Mouse (Mus musculus) lung, embryonic 16.5 days (tissue): ENCODE data around the gene Traf1. TPM values are rescaled to one million over a fixed set of nuclear protein-coding genes. Genes with fewer than 3 reads are reported as not detected.

Source experiments
- ATAC-seq: fragments of 200-750 bp; cut with Nextera tagmentation; 2 replicates; pipeline ENCODE4 v1.8.0; 2017; ENCODE audit warnings: low read depth, mild to moderate bottlenecking, moderate library complexity
- H3K27ac ChIP-seq: fragments of 300-500 bp; sonication (generic); 2 replicates; pipeline ENCODE4 v1.5.1; 2014; ENCODE audit warnings: mild to moderate bottlenecking, control low read depth, low read length
- H3K27me3 ChIP-seq: fragments of 300-500 bp; sonication (generic); 2 replicates; pipeline ENCODE4 v1.6.1; 2014; ENCODE audit warnings: low read depth, low read length, mixed read lengths; ENCODE audit not compliant: control insufficient read depth, insufficient read depth
- H3K36me3 ChIP-seq: fragments of 300-500 bp; sonication (generic); 2 replicates; pipeline ENCODE4 v1.6.1; 2014; ENCODE audit warnings: low read length; ENCODE audit not compliant: control insufficient read depth, insufficient read depth
- H3K4me1 ChIP-seq: fragments of 300-500 bp; sonication (generic); replicated peaks from 2 replicates; pipeline ENCODE4 v1.6.1; 2014; ENCODE audit warnings: low read length, mixed read lengths; ENCODE audit not compliant: control insufficient read depth, insufficient read depth
- H3K4me2 ChIP-seq: fragments of 300-500 bp; sonication (generic); 2 replicates; pipeline ENCODE4 v1.6.1; 2014; ENCODE audit warnings: low read depth, low read length, control low read depth
- H3K4me3 ChIP-seq: fragments of 300-500 bp; sonication (generic); 2 replicates; pipeline ENCODE4 v1.5.1; 2014; ENCODE audit warnings: mild to moderate bottlenecking, low read length, control low read depth
- H3K9ac ChIP-seq: fragments of 300-500 bp; sonication (generic); 2 replicates; pipeline ENCODE4 v1.6.1; 2014; ENCODE audit warnings: low read length, control low read depth
- H3K9me3 ChIP-seq: fragments of 300-500 bp; sonication (generic); 2 replicates; pipeline ENCODE4 v1.6.1; 2016; ENCODE audit warnings: low read length; ENCODE audit not compliant: control insufficient read depth
- WGBS: fragments of 180-500 bp; shearing (Covaris S2); extraction: QIAGEN DNeasy Blood & Tissue Kit; methylation state at CpG from one replicate; pipeline ENCODE4 v1.1.7; 2014; 5-methylcytosine and 5-hydroxymethylcytosine counted together
- polyA plus RNA-seq: library from polyadenylated mRNA; unstranded; fragments of >200 nt; fragmentation: Nextera tagmentation; extraction: Ambion mirVana; gene quantifications from 2 replicates; pipeline ENCODE4 v1.2.1, GENCODE M21; 2015

Gene Traf1
- polyA plus RNA-seq, 1 experiment from 2014 or later, result 4.7 TPM

DNA sequence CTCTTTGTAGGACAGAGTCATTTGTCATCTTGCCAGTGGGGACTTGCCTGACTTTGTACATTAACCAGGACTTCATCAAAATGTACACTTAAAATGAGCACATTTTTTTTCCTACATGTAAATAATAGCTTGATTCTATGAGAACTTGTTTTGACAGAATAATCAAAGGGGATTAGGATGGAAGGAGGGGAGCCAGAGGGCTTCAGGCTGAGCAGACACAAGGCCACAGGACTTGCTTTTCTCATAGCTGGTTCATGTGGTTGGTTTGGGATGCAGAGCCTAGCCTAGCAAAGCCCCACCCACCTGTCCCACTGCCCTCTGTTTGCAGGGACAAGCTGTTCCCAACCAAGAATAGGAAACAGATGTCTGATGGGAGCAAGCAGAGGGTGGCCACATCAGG lies 10.1 kb downstream of the Traf1 start:
- no peaks in the 10 kb centered on the region for H3K27me3 ChIP-seq
- H3K4me1 ChIP-seq, result no peaks in the 10 kb centered on the region
- H3K9ac ChIP-seq, result no peak overlapping the region
- no peak overlapping the region for H3K4me3 ChIP-seq
- H3K9me3 ChIP-seq, result no peaks in the 10 kb centered on the region
- H3K36me3 ChIP-seq, result no peaks in the 10 kb centered on the region
- H3K27ac ChIP-seq, result no peak overlapping the region
- ATAC-seq, result no peak
- no peak overlapping the region for H3K4me2 ChIP-seq

DNA sequence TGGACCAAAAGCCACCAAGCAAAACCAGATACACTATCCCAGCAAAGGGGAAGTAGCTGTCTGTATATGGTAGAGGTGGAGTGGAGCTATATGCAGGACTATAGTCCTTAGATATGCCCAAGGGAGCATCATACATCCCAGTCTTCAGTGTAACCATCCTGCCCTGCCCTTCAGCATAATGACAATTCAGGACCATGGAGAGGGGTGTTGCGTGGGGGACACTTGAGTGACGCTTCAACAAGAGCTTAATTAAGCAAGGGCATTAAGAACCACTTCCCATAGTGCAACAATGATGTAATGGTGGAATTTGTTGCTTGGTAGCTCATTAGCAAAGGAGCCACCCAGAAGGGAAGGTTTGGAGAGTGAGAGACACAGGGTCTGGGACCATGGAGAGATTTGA lies 12.9 kb downstream of the Traf1 start:
- H3K9ac ChIP-seq, result no peak overlapping the region
- no peaks in the 10 kb centered on the region for H3K4me1 ChIP-seq
- ATAC-seq, result no peak
- 22% methylated on average over 2 of the region's 2 CpGs for WGBS
- no peak overlapping the region for H3K4me3 ChIP-seq
- H3K36me3 ChIP-seq, result no peaks in the 10 kb centered on the region
- no peak overlapping the region for H3K4me2 ChIP-seq
- no peaks in the 10 kb centered on the region for H3K9me3 ChIP-seq
- no peak overlapping the region for H3K27ac ChIP-seq
- H3K27me3 ChIP-seq, result no peaks in the 10 kb centered on the region

DNA sequence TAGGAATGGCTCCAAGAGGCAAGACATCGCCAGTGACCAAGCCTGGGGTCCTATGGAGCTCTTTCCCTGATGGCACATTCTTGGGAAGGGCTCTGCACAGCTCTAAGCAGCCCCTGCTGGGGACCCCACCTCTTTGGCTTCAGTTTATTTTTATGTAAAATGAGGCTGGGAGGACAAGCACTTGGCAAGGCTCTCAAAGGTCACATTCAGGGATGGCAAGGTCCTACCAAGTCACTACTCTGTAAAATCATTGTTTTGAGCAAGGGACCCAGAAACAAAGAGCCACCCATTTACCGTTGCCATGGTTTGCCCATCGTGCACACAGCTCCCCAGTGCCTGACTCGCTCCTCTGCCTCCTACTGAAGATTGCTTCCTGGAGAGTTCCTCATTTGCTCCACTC lies 15.5 kb downstream of the Traf1 start:
- H3K9me3 ChIP-seq, result no peaks in the 10 kb centered on the region
- no peak overlapping the region for H3K9ac ChIP-seq
- H3K4me2 ChIP-seq, result no peak overlapping the region
- ATAC-seq, result no peak
- H3K4me3 ChIP-seq, result no peak overlapping the region
- H3K4me1 ChIP-seq, result no peaks in the 10 kb centered on the region
- H3K27me3 ChIP-seq, result no peaks in the 10 kb centered on the region; the same call in 1 of the 2 replicates
- H3K27ac ChIP-seq, result no peak overlapping the region
- H3K36me3 ChIP-seq, result no peaks in the 10 kb centered on the region
- WGBS, result 78% methylated on average over 4 of the region's 4 CpGs

DNA sequence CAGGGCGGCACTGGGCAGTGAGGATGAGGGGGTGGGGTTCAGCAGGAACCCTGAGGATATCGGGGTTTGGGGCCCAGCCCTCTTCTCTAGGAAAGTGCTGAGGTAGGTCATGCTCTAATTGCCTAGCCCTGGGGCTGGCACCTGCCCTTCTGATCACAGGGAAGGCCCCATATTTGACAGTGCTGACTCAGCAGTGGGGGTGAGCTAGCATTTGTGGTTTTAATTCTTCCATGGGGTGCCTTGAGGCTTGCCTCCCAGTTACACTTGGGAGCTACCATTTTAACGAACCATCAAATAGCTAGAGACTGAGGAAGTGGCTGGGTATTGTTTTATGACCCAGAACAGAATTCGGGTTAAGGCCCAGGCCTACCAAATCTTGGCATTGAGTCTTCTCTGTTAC lies 16.0 kb downstream of the Traf1 start:
- no peak overlapping the region for H3K9ac ChIP-seq
- H3K4me3 ChIP-seq, result no peak overlapping the region
- no peak for ATAC-seq
- H3K4me2 ChIP-seq, result no peak overlapping the region
- 85% methylated on average over 4 of the region's 4 CpGs for WGBS
- H3K4me1 ChIP-seq, result no peaks in the 10 kb centered on the region
- no peak overlapping the region for H3K27ac ChIP-seq
- H3K9me3 ChIP-seq, result no peaks in the 10 kb centered on the region
- no peaks in the 10 kb centered on the region for H3K36me3 ChIP-seq
- no peaks in the 10 kb centered on the region; the same call in 1 of the 2 replicates for H3K27me3 ChIP-seq

DNA sequence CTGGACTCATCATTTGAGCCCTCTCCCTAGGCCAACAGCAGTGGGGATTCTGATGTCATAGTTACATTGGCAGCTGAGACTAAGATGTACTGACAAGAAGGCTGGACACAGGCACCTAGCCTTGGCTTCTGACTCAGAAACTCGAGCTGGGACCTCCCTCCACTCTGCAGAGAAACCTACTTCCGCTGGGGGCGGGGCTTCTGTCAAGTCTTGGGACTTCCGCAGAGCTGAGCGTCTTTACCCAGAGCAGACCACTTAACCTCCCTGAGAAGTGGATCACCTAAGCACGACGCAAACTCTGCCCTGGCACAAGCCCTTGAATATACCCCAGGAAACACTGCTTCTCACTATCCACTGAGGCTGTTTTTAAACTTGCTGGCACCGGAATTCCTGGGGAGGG lies 16.8 kb downstream of the Traf1 start:
- H3K4me1 ChIP-seq, result no peaks in the 10 kb centered on the region
- H3K36me3 ChIP-seq, result no peaks in the 10 kb centered on the region
- 0 out of 2 replicates have a peak overlapping the region, but pooled peaks have one; percentile 27 for H3K9ac ChIP-seq
- H3K27me3 ChIP-seq, result no peaks in the 10 kb centered on the region; the same call in 1 of the 2 replicates
- H3K4me3 ChIP-seq, result no peak overlapping the region
- peak; percentile 86 for ATAC-seq
- no peaks in the 10 kb centered on the region for H3K9me3 ChIP-seq
- H3K4me2 ChIP-seq, result peak overlapping the region; percentile 40
- H3K27ac ChIP-seq, result peak overlapping the region; percentile 1; the same call in 1 of the 2 replicates
- WGBS, result 6% methylated on average over 8 of the region's 8 CpGs

DNA sequence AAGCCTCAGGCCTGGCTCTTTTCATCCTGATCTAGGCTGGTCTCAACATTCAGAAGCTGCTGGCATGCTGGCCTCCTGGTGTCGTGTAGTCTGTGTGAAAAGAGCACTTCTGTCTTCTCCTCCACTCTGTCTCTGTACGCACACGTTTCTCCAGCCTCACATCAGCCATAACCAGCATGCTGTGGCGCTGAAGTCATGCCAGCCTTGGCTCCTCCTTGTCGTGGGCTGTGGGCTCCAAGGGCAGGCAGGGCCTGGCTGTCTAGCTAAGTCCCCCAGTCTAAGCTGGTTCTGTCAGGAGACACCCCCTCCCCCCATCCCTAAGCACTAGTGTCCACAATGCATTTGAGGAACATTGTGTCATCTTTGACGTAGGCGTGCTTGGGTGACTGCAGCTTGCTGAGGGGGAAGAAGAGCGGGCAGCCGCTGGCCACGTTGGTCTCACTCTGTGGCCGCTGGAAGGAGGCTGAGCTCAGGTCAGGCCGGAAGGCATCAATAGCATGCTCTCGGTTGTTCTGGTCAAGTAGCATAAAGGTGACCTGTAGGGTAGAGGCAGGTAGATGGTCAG lies 17.9 kb downstream of the Traf1 start:
- H3K36me3 ChIP-seq, result no peaks in the 10 kb centered on the region
- ATAC-seq, result no peak
- no peak overlapping the region for H3K9ac ChIP-seq
- no peaks in the 10 kb centered on the region; the same call in 1 of the 2 replicates for H3K27me3 ChIP-seq
- H3K4me1 ChIP-seq, result peaks cover 1% of the 10 kb centered on the region
- WGBS, result 69% methylated on average over 13 of the region's 13 CpGs
- no peak overlapping the region for H3K27ac ChIP-seq
- H3K4me3 ChIP-seq, result no peak overlapping the region
- no peaks in the 10 kb centered on the region for H3K9me3 ChIP-seq
- H3K4me2 ChIP-seq, result no peak overlapping the region

DNA sequence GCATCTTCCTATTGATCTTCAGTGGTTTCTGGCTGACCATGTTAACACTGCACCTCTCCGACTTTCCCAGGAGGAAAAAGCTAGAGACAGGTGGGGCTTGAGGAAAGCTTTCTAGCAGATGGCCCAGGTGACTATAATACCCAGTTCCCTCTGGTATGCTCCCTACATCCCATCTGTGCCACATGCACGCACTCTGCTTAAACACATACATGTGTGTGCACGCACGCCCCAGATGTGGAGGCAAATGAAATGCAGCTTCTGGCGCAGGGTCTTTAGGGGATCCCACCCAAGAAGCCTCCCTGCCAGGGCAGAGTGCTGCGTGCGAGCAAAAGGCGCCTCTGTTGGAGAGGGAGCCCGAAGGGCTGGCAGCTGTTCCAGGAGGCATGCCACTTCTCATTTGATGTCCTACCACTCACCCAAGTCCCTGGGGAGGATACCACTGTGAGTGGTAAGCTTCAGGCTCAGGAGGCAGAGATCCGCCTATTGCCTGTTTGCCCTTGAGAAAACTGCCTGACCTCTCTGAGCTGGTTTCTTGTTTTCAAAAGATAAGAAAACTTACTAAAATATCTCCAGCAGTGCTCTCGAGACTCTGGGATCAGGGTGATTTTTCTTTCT lies 20.4 kb downstream of the Traf1 start:
- Histone ChIP-seq H3K4me3 (no peak overlapping the region), H3K36me3 (no peaks in the 10 kb centered on the region), H3K4me1 (peaks cover 8% of the 10 kb centered on the region), H3K4me2 (no peak overlapping the region), H3K9ac (no peak overlapping the region), H3K9me3 (no peaks in the 10 kb centered on the region), H3K27ac (no peak overlapping the region), H3K27me3 (peaks cover 4% of the 10 kb centered on the region; the same call in 1 of the 2 replicates)
- WGBS, result 71% methylated on average over 11 of the region's 11 CpGs
- ATAC-seq, result no peak

DNA sequence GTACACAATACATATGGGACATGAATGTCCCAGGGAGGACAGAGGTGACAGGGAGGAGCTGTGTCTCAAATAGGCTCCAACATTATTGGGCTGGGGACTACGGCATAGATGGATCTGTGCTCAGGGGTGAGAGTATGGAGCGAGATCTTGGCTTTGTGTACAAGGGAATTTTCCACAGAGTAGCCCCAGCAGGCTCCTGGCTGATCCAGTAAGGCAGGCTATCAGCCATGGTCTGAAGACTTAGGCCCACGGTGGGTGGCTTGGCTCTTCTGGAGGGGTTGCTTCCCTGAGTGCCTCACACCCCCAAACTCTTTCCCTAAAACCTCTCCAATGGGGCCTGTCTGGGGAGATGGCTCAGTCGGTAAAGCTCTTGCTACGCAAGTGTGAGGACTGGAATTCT lies 21.3 kb downstream of the Traf1 start:
- H3K4me1 ChIP-seq, result peaks cover 8% of the 10 kb centered on the region
- no peak overlapping the region for H3K4me3 ChIP-seq
- no peaks in the 10 kb centered on the region for H3K36me3 ChIP-seq
- H3K27ac ChIP-seq, result no peak overlapping the region
- WGBS, result 61% methylated on average over 5 of the region's 5 CpGs
- no peak for ATAC-seq
- H3K27me3 ChIP-seq, result peaks cover 4% of the 10 kb centered on the region; the same call in 1 of the 2 replicates
- no peak overlapping the region for H3K4me2 ChIP-seq
- no peaks in the 10 kb centered on the region for H3K9me3 ChIP-seq
- no peak overlapping the region for H3K9ac ChIP-seq

DNA sequence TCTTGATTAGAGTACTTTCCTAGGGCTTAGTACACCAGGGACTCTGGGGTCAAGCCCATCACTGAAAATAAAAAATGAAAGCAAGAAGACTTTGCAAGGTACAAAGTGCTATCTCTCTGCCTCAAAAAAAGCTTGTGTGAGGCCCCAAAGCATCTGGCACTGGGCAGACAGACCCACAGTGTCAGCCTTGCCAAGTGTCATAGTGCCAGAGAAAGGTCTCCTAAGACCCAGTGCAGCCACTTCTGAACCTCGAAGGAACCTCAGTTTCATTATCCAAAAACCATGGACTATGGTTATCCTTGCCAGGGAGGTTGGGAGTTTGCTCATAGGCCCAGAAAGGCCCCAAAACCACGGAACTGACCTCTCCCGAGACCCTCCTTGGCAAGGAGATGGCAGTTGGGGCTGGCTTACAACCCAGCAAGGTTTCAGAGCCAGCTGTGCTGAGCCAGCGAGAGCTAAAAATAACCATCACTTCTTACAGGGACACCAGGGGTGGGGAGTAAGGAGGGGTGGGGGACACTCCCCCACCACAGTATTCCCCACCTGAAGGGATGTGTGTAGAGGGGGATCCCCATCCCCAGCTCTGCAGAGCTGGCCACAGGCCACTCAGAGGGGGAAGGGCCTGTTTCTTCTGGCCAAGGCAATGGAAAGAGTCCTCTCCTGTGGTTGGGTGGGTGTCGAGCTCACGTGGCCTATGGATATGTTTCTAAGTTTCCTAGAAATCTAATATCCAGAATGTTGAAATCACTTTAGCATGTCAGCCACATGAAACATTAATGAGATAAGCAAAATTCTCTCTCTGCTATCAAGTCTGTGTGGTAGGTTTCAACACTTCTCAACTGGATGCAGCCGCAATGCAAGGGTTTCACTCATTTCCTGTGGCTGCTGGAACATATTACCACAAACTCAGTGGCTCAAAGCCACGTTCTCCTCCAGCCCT lies 23.0 kb downstream of the Traf1 start:
- Histone ChIP-seq H3K27me3 (peaks cover 4% of the 10 kb centered on the region; the same call in 1 of the 2 replicates), H3K4me1 (peaks cover 8% of the 10 kb centered on the region), H3K9ac (no peak overlapping the region), H3K27ac (no peak overlapping the region), H3K4me2 (no peak overlapping the region), H3K36me3 (no peaks in the 10 kb centered on the region), H3K4me3 (no peak overlapping the region), H3K9me3 (no peaks in the 10 kb centered on the region)
- 53% methylated on average over 8 of the region's 8 CpGs for WGBS
- peak; percentile 64; the same call in 1 of the 2 replicates for ATAC-seq
